Mouse (Mus musculus): ENCODE measurements around the gene Cryba4. TPM values are rescaled to one million over a fixed set of nuclear protein-coding genes. Genes with fewer than 3 reads are reported as not detected.

Gene Cryba4
- total RNA-seq, 2 experiments from 2014 or later: 55.5 to 60.8 TPM

- DNase-seq: no peak
These were observed 45.6 kb downstream of the Cryba4 start for GRCm38 (mm10) chr5:112206543-112207255.

- DNase-seq: no peak
These were observed 52.7 kb downstream of the Cryba4 start for GRCm38 (mm10) chr5:112199656-112200055.

Other genes starting within 250 kb of the Cryba4 start
- 1 to 10 TPM; 3.4 to 3.9 TPM for gene Crybb1, start 3.3 kb upstream of the Cryba4 start, total RNA-seq (2021)
- 100 to 1,000 TPM; 198 to 275 TPM for gene Tpst2, start 24.2 kb upstream of the Cryba4 start, total RNA-seq (2021)
- gene Tfip11, start 73.8 kb upstream of the Cryba4 start, total RNA-seq (2021): 10 to 100 TPM; 36.3 to 37.8 TPM
- 10 to 100 TPM; 35.5 to 63.7 TPM for gene Srrd, start 90.5 kb upstream of the Cryba4 start, total RNA-seq (2021)
- 10 to 100 TPM; 29.4 to 49.4 TPM for gene Hps4, start 90.6 kb upstream of the Cryba4 start, total RNA-seq (2021)
- gene Gm6583, start 103.5 kb upstream of the Cryba4 start, total RNA-seq (2021): not detected
- gene Asphd2, start 142.3 kb upstream of the Cryba4 start, total RNA-seq (2021): 1 to 10 TPM; 1.9 to 2.4 TPM
- gene Gm6588, start 196.9 kb upstream of the Cryba4 start, total RNA-seq (2021): not detected

All from adrenal gland, postnatal 36 days (tissue).